Mouse (Mus musculus): ENCODE results near the gene Pdia5. TPM values are rescaled to one million over a fixed set of nuclear protein-coding genes. Genes with fewer than 3 reads are reported as not detected.

The Pdia5 gene
- polyA plus RNA-seq, 1 experiment from 2014 or later: 22.2 TPM

GRCm38 (mm10) chr16:35439046-35439445 lies 51.6 kb downstream of the Pdia5 start:
- ChIA-PET POLR2A (interaction anchor here (1.0 kb wide), 1 partner anchor 21 kb away, joined by 5 read pairs; no protein-coding TSS in a partner anchor), CTCF (no interaction called here)
- no peaks in the 10 kb centered on the region for H3K27me3 ChIP-seq
- no peak for ATAC-seq
- no peak for TF ChIP-seq CTCF (IDR thresholded peaks at IDR 0.05)
- in situ Hi-C loops (cut with MboI; ENCODE audit: low pct_unique_long_range_greater_than_20kb): no loop called here
- no peak for DNase-seq (ENCODE audit: low read depth, low spot score)

GRCm38 (mm10) chr16:35431608-35432007 lies 59.1 kb downstream of the Pdia5 start:
- in situ Hi-C loops (cut with MboI; ENCODE audit: low pct_unique_long_range_greater_than_20kb): no loop called here
- ATAC-seq (no peak), DNase-seq (ENCODE audit: low read depth, low spot score) (no peak)
- ChIA-PET CTCF (interaction anchor here (1.1 kb wide), 1 partner anchor 15 kb away, joined by 3 read pairs; no protein-coding TSS in a partner anchor), POLR2A (no interaction called here)
- no peaks in the 10 kb centered on the region for H3K27me3 ChIP-seq
- TF ChIP-seq CTCF (IDR thresholded peaks at IDR 0.05): no peak

DNA sequence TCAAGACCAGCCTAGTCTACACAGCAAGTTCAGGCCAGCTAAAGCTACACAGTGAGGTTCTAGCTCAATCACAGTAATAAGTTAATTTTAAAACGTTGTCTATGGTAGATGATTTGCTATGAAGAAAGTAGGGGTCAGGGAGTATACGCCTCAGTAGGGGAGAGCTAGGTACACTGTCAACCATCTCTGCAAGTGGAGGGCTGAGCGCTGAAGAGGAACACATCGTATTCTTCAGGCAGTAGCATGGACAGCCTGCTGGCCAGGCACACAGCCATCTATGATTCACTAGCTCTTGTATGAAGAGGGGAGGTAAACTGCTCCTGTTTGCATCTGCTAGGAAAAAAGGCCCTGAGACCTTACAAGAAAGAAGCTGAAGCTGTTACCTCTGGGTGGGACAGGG lies 65.7 kb downstream of the Pdia5 start:
- in situ Hi-C loops (cut with MboI; ENCODE audit: low pct_unique_long_range_greater_than_20kb): no loop called here
- ChIA-PET CTCF (interaction anchor here (1.0 kb wide), 1 partner anchor 11 kb away, joined by 3 read pairs; no protein-coding TSS in a partner anchor), POLR2A (no interaction called here)
- ATAC-seq: no peak
- no peak for TF ChIP-seq CTCF (IDR thresholded peaks at IDR 0.05)
- no peaks in the 10 kb centered on the region for H3K27me3 ChIP-seq
- DNase-seq (ENCODE audit: low read depth, low spot score): no peak

DNA sequence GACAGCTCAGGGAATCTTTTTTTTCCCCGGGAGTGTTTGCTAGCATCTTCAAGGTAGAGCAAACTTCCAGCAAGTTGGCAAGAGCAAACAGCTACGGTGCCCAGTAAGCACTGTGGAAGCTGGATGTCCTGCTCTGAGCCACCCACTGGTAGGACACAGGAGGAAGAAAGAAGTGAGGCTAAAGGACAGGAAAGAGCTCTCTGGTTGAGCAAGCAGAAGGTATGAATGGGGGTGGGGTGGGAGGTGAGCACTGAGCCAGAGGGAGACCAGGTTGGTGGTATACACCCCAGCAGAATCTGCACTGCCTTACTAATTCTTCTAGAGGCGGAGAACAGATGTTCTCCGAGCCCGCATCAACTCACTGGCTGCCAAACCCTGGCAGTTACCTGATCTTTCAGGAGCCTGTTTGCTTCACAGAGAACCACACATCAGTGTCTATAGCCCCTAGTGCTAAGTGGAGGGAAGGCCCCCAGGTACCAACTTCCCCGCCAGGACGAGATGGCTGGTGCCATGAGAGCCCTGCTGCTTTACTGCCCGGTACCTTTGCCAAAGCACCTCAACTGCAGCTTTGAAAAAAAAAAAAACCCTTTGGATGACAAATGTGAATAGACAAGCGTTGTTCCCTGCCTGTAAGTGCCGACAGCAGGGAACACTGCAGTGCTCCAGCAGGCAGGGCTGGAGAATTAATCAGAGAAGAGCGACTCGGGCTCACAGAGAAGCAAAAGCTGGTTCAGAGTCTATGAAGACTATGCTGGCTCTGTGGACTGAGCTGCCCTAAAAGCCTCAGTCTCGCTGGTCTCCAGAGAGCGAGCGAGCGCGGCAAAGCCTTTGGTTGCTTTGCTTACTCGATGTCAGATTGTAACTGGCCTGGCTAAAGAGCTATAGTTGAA lies 67.2 kb downstream of the Pdia5 start:
- DNase-seq (ENCODE audit: low read depth, low spot score) (no peak), ATAC-seq (peak; percentile 63)
- in situ Hi-C loops (cut with MboI; ENCODE audit: low pct_unique_long_range_greater_than_20kb): no loop called here
- no peaks in the 10 kb centered on the region for H3K27me3 ChIP-seq
- ChIA-PET CTCF (interaction anchor here (1.4 to 1.5 kb wide), 2 partner anchors 9 to 11 kb away, joined by 3 to 4 read pairs; no protein-coding TSS in a partner anchor), POLR2A (interaction anchor here (0.6 to 1.3 kb wide), 2 partner anchors 11 to 17 kb away, joined by 3 to 4 read pairs; no protein-coding TSS in a partner anchor)
- no peak for TF ChIP-seq CTCF (IDR thresholded peaks at IDR 0.05)

DNA sequence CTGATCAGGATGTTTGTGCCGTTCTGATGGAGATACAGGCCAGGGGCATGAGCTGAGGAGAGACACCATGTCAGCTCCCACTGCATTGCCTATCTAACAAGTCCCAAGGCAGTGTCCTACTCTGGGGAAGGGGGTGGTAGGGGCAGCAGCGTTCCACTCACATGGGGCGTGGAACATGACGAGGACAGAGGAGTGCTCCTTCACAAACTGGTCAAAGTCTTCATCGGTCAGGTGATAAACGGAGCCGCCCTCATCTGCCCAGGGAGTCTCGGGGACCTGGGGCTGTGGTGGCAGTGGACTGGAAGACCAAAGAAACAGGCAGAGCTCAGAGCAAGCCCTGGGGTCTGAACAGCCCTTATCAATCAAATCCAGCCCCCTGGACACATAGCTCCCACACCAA lies 68.0 kb downstream of the Pdia5 start:
- CTCF ChIA-PET: interaction anchor here (1.4 to 1.5 kb wide), 2 partner anchors 10 kb away, joined by 3 to 4 read pairs; no protein-coding TSS in a partner anchor
- in situ Hi-C loops (cut with MboI; ENCODE audit: low pct_unique_long_range_greater_than_20kb): no loop called here
- ATAC-seq (no peak), DNase-seq (ENCODE audit: low read depth, low spot score) (no peak)
- POLR2A ChIA-PET: interaction anchor here (0.6 kb wide), 1 partner anchor 18 kb away, joined by 3 read pairs; no protein-coding TSS in a partner anchor
- TF ChIP-seq CTCF (IDR thresholded peaks at IDR 0.05): no peak
- H3K27me3 ChIP-seq: no peaks in the 10 kb centered on the region

DNA sequence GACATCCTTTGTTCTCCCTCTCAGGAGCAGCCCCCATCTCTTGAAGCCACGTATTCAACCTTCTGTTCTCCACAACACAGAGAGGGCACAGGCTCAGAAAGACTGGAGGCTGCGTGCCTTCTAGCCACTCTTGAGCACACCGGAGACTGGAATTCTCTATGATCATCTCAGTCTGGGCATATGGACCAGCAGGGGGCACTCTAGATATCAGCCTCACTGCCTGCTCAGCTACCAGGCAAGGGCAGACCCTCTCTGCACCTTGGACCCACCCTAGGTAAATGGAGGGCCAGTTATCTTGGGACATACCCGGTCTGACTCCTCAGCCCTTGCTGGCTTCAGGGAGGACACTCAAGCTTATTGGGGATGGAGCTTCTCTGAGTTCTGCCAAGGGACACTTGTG lies 68.5 kb downstream of the Pdia5 start:
- in situ Hi-C loops (cut with MboI; ENCODE audit: low pct_unique_long_range_greater_than_20kb): no loop called here
- no peak for DNase-seq (ENCODE audit: low read depth, low spot score)
- peak; percentile 61 for TF ChIP-seq CTCF (IDR thresholded peaks at IDR 0.05)
- POLR2A ChIA-PET: no interaction called here
- no peak for ATAC-seq
- CTCF ChIA-PET: interaction anchor here (1.4 to 1.5 kb wide), 2 partner anchors 9 to 10 kb away, joined by 3 to 4 read pairs; no protein-coding TSS in a partner anchor
- H3K27me3 ChIP-seq: no peaks in the 10 kb centered on the region

GRCm38 (mm10) chr16:35414616-35415015 lies 76.1 kb downstream of the Pdia5 start:
- TF ChIP-seq CTCF (IDR thresholded peaks at IDR 0.05): no peak
- H3K27me3 ChIP-seq: no peaks in the 10 kb centered on the region
- ATAC-seq: no peak
- ChIA-PET CTCF (no interaction called here), POLR2A (no interaction called here)
- in situ Hi-C loops (cut with MboI; ENCODE audit: low pct_unique_long_range_greater_than_20kb): no loop called here
- DNase-seq (ENCODE audit: low read depth, low spot score): no peak

DNA sequence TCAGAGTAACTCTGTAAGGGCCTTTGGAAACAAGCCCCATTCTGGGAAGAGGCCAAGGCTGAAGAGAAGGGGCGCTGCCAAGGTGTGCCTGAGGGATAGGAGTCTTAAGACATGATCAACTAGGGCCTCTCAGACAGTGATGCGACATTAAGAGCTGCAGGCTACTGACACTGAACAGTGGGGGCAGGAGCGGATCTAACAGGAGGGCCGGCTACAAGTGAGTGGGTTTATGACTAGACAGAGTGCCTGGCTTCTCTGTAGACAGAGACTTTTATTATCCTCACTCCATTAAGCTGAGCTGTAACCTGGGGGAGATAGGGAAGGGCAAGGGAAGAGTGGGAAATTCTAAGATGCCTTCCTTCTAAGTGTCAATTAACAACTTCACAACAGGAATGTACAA lies 84.0 kb downstream of the Pdia5 start:
- no peaks in the 10 kb centered on the region for H3K27me3 ChIP-seq
- ChIA-PET POLR2A (no interaction called here), CTCF (no interaction called here)
- in situ Hi-C loops (cut with MboI; ENCODE audit: low pct_unique_long_range_greater_than_20kb): no loop called here
- TF ChIP-seq CTCF (IDR thresholded peaks at IDR 0.05): no peak
- no peak for ATAC-seq
- DNase-seq (ENCODE audit: low read depth, low spot score): no peak

GRCm38 (mm10) chr16:35406166-35406565 lies 84.5 kb downstream of the Pdia5 start:
- no peak for DNase-seq (ENCODE audit: low read depth, low spot score)
- no peak for TF ChIP-seq CTCF (IDR thresholded peaks at IDR 0.05)
- in situ Hi-C loops (cut with MboI; ENCODE audit: low pct_unique_long_range_greater_than_20kb): no loop called here
- CTCF ChIA-PET: interaction anchor here (0.7 kb wide), 1 partner anchor 10 kb away, joined by 3 read pairs; no protein-coding TSS in a partner anchor
- no peaks in the 10 kb centered on the region for H3K27me3 ChIP-seq
- no peak for ATAC-seq
- POLR2A ChIA-PET: no interaction called here

- in situ Hi-C loops (cut with MboI; ENCODE audit: low pct_unique_long_range_greater_than_20kb): no loop called here
- no peaks in the 10 kb centered on the region for H3K27me3 ChIP-seq
- no peak for ATAC-seq
- DNase-seq (ENCODE audit: low read depth, low spot score): no peak
- no peak for TF ChIP-seq CTCF (IDR thresholded peaks at IDR 0.05)
- CTCF ChIA-PET: interaction anchor here (0.7 to 0.9 kb wide), 2 partner anchors 9 to 13 kb away, joined by 3 read pairs; no protein-coding TSS in a partner anchor
- POLR2A ChIA-PET: no interaction called here
These were observed 85.2 kb downstream of the Pdia5 start for GRCm38 (mm10) chr16:35405348-35406080.
